Mouse (Mus musculus): Measurements from ENCODE around the gene Prtg. TPM values are rescaled to one million over a fixed set of nuclear protein-coding genes. Genes with fewer than 3 reads are reported as not detected.

Gene Prtg
- total and polyA plus RNA-seq, 2 experiments from 2014 or later = 0.32 to 0.93 TPM

GRCm38 (mm10) chr9:72833992-72834696 lies 27.5 kb downstream of the Prtg start:
- DNase-seq (ENCODE audit: low spot score) = no peak
- H3K27me3 ChIP-seq (ENCODE audit: insufficient read depth, low read length) = no peaks in the 10 kb centered on the region
- H3K4me2 ChIP-seq (ENCODE audit: low read depth, low read length, poor library complexity, severe bottlenecking) = no peak overlapping the region
- no peak overlapping the region for H3K4me3 ChIP-seq (ENCODE audit: low read depth, low read length)
- H3K36me3 ChIP-seq (ENCODE audit: insufficient read depth, low read length) = no peaks in the 10 kb centered on the region
- no peak for TF ChIP-seq CTCF (IDR thresholded peaks at IDR 0.05)
- no peak for ATAC-seq (ENCODE audit: low FRiP score)
- H3K9ac ChIP-seq (replicated peaks; ENCODE audit: low read length, poor library complexity, severe bottlenecking) = no peak overlapping the region
- peaks cover 3% of the 10 kb centered on the region; the same call in 1 of the 2 replicates for H3K4me1 ChIP-seq (ENCODE audit: insufficient read depth, low read length)
- WGBS = 23% methylated on average over 10 of the region's 10 CpGs
- no peak overlapping the region for H3K27ac ChIP-seq (ENCODE audit: low read depth, low read length)
- H3K9me3 ChIP-seq (ENCODE audit: low read length) = no peaks in the 10 kb centered on the region

GRCm38 (mm10) chr9:72835007-72835406 lies 28.3 kb downstream of the Prtg start:
- Histone ChIP-seq H3K9ac (replicated peaks; ENCODE audit: low read length, poor library complexity, severe bottlenecking) (no peak overlapping the region), H3K4me1 (ENCODE audit: insufficient read depth, low read length) (peaks cover 3% of the 10 kb centered on the region; the same call in 1 of the 2 replicates), H3K9me3 (ENCODE audit: low read length) (no peaks in the 10 kb centered on the region), H3K4me3 (ENCODE audit: low read depth, low read length) (no peak overlapping the region), H3K27me3 (ENCODE audit: insufficient read depth, low read length) (no peaks in the 10 kb centered on the region), H3K4me2 (ENCODE audit: low read depth, low read length, poor library complexity, severe bottlenecking) (no peak overlapping the region), H3K36me3 (ENCODE audit: insufficient read depth, low read length) (no peaks in the 10 kb centered on the region), H3K27ac (ENCODE audit: low read depth, low read length) (no peak overlapping the region)
- no peak for DNase-seq (ENCODE audit: low spot score)
- no peak for ATAC-seq (ENCODE audit: low FRiP score)
- 84% methylated on average over 1 of the region's 1 CpGs for WGBS
- no peak for TF ChIP-seq CTCF (IDR thresholded peaks at IDR 0.05)

- no peak for ATAC-seq (ENCODE audit: low FRiP score)
- TF ChIP-seq CTCF (IDR thresholded peaks at IDR 0.05) = no peak
- no peak overlapping the region for H3K4me3 ChIP-seq (ENCODE audit: low read depth, low read length)
Measured at GRCm38 (mm10) chr9:72836708-72837495, 30.2 kb downstream of the Prtg start.

GRCm38 (mm10) chr9:72837598-72838160 lies 31.0 kb downstream of the Prtg start:
- WGBS = 84% methylated on average over 6 of the region's 6 CpGs
- no peak for TF ChIP-seq CTCF (IDR thresholded peaks at IDR 0.05)
- H3K4me1 ChIP-seq (ENCODE audit: insufficient read depth, low read length) = peaks cover 3% of the 10 kb centered on the region; the same call in 1 of the 2 replicates
- no peak for ATAC-seq (ENCODE audit: low FRiP score)
- H3K9me3 ChIP-seq (ENCODE audit: low read length) = no peaks in the 10 kb centered on the region
- no peak for DNase-seq (ENCODE audit: low spot score)
- H3K9ac ChIP-seq (replicated peaks; ENCODE audit: low read length, poor library complexity, severe bottlenecking) = no peak overlapping the region
- no peaks in the 10 kb centered on the region for H3K36me3 ChIP-seq (ENCODE audit: insufficient read depth, low read length)
- H3K4me3 ChIP-seq (ENCODE audit: low read depth, low read length) = no peak overlapping the region
- H3K27me3 ChIP-seq (ENCODE audit: insufficient read depth, low read length) = no peaks in the 10 kb centered on the region
- no peak overlapping the region for H3K27ac ChIP-seq (ENCODE audit: low read depth, low read length)
- H3K4me2 ChIP-seq (ENCODE audit: low read depth, low read length, poor library complexity, severe bottlenecking) = no peak overlapping the region

More at GRCm38 (mm10) chr9:72836708-72837495, 30.2 kb downstream of the Prtg start:
- no peaks in the 10 kb centered on the region for H3K36me3 ChIP-seq (ENCODE audit: insufficient read depth, low read length)
- no peak overlapping the region for H3K27ac ChIP-seq (ENCODE audit: low read depth, low read length)
- no peaks in the 10 kb centered on the region for H3K9me3 ChIP-seq (ENCODE audit: low read length)
- H3K4me1 ChIP-seq (ENCODE audit: insufficient read depth, low read length) = peaks cover 3% of the 10 kb centered on the region; the same call in 1 of the 2 replicates
- no peaks in the 10 kb centered on the region for H3K27me3 ChIP-seq (ENCODE audit: insufficient read depth, low read length)
- H3K4me2 ChIP-seq (ENCODE audit: low read depth, low read length, poor library complexity, severe bottlenecking) = no peak overlapping the region
- H3K9ac ChIP-seq (replicated peaks; ENCODE audit: low read length, poor library complexity, severe bottlenecking) = no peak overlapping the region
- no peak for DNase-seq (ENCODE audit: low spot score)
- WGBS = 69% methylated on average over 11 of the region's 11 CpGs

GRCm38 (mm10) chr9:72838256-72838655 lies 31.6 kb downstream of the Prtg start:
- no peak for DNase-seq (ENCODE audit: low spot score)
- WGBS = 85% methylated on average over 3 of the region's 3 CpGs
- Histone ChIP-seq H3K4me2 (ENCODE audit: low read depth, low read length, poor library complexity, severe bottlenecking) (no peak overlapping the region), H3K9ac (replicated peaks; ENCODE audit: low read length, poor library complexity, severe bottlenecking) (no peak overlapping the region), H3K36me3 (ENCODE audit: insufficient read depth, low read length) (no peaks in the 10 kb centered on the region), H3K9me3 (ENCODE audit: low read length) (no peaks in the 10 kb centered on the region), H3K27me3 (ENCODE audit: insufficient read depth, low read length) (no peaks in the 10 kb centered on the region), H3K4me3 (ENCODE audit: low read depth, low read length) (no peak overlapping the region), H3K4me1 (ENCODE audit: insufficient read depth, low read length) (peaks cover 3% of the 10 kb centered on the region; the same call in 1 of the 2 replicates), H3K27ac (ENCODE audit: low read depth, low read length) (no peak overlapping the region)
- TF ChIP-seq CTCF (IDR thresholded peaks at IDR 0.05) = no peak
- ATAC-seq (ENCODE audit: low FRiP score) = no peak

Measured in midbrain, postnatal 0 days (tissue).